Mouse (Mus musculus) lung, embryonic 16.5 days (tissue): ENCODE data around the gene Eef2kmt. TPM values are rescaled to one million over a fixed set of nuclear protein-coding genes. Genes with fewer than 3 reads are reported as not detected.
"Not testable (repeated sequence)": the region's sequence is repeated elsewhere in the genome, so short reads cannot be mapped to it uniquely, and the experiment has no call there.

ENCODE experiments used
- ATAC-seq: fragments of 200-750 bp; cut with Nextera tagmentation; 2 replicates; pipeline ENCODE4 v1.8.0; 2017; ENCODE audit warnings: low read depth, mild to moderate bottlenecking, moderate library complexity
- H3K27ac ChIP-seq: fragments of 300-500 bp; sonication (generic); 2 replicates; pipeline ENCODE4 v1.5.1; 2014; ENCODE audit warnings: mild to moderate bottlenecking, control low read depth, low read length
- H3K27me3 ChIP-seq: fragments of 300-500 bp; sonication (generic); 2 replicates; pipeline ENCODE4 v1.6.1; 2014; ENCODE audit warnings: low read depth, low read length, mixed read lengths; ENCODE audit not compliant: control insufficient read depth, insufficient read depth
- H3K36me3 ChIP-seq: fragments of 300-500 bp; sonication (generic); 2 replicates; pipeline ENCODE4 v1.6.1; 2014; ENCODE audit warnings: low read length; ENCODE audit not compliant: control insufficient read depth, insufficient read depth
- H3K4me1 ChIP-seq: fragments of 300-500 bp; sonication (generic); replicated peaks from 2 replicates; pipeline ENCODE4 v1.6.1; 2014; ENCODE audit warnings: low read length, mixed read lengths; ENCODE audit not compliant: control insufficient read depth, insufficient read depth
- H3K4me2 ChIP-seq: fragments of 300-500 bp; sonication (generic); 2 replicates; pipeline ENCODE4 v1.6.1; 2014; ENCODE audit warnings: low read depth, low read length, control low read depth
- H3K4me3 ChIP-seq: fragments of 300-500 bp; sonication (generic); 2 replicates; pipeline ENCODE4 v1.5.1; 2014; ENCODE audit warnings: mild to moderate bottlenecking, low read length, control low read depth
- H3K9ac ChIP-seq: fragments of 300-500 bp; sonication (generic); 2 replicates; pipeline ENCODE4 v1.6.1; 2014; ENCODE audit warnings: low read length, control low read depth
- H3K9me3 ChIP-seq: fragments of 300-500 bp; sonication (generic); 2 replicates; pipeline ENCODE4 v1.6.1; 2016; ENCODE audit warnings: low read length; ENCODE audit not compliant: control insufficient read depth
- WGBS: fragments of 180-500 bp; shearing (Covaris S2); extraction: QIAGEN DNeasy Blood & Tissue Kit; methylation state at CpG from one replicate; pipeline ENCODE4 v1.1.7; 2014; 5-methylcytosine and 5-hydroxymethylcytosine counted together
- polyA plus RNA-seq: library from polyadenylated mRNA; unstranded; fragments of >200 nt; fragmentation: Nextera tagmentation; extraction: Ambion mirVana; gene quantifications from 2 replicates; pipeline ENCODE4 v1.2.1, GENCODE M21; 2015

Gene Eef2kmt
- polyA plus RNA-seq, 1 experiment from 2014 or later = 24.8 TPM

DNA sequence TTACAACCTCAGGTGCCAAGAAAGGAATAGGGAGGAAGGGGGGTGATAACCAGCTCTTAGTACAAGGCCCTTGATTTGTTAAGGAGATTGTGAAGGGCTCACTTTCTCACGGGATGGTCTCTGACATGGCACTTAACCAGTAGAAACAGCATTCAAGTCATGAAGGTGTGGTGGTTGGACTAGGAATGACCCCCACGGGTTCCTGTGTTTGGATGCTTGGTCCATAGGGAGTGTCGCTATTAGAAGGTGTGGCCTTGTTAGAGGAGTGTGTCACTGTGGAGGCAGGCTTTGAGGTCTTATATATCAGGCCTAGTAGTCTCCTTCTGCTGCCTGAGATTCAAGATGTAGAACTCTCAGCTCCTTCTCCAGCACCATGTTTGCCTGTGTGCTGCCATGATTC is 27.7 kb downstream of the Eef2kmt start:
- ATAC-seq, H3K4me1 ChIP-seq: not testable (repeated sequence)
- WGBS = 77% methylated on average over 3 of the region's 3 CpGs

GRCm38 (mm10) chr16:5227501-5227900 is 28.3 kb downstream of the Eef2kmt start:
- not testable (repeated sequence) for H3K36me3 ChIP-seq, H3K4me1 ChIP-seq, H3K27ac ChIP-seq, H3K27me3 ChIP-seq, H3K4me2 ChIP-seq, ATAC-seq, H3K4me3 ChIP-seq, H3K9me3 ChIP-seq, H3K9ac ChIP-seq
- 68% methylated on average over 19 of the region's 19 CpGs for WGBS

More for the DNA sequence above, 27.7 kb downstream of the Eef2kmt start:
- H3K4me3 ChIP-seq, H3K27ac ChIP-seq, H3K4me2 ChIP-seq, H3K9me3 ChIP-seq, H3K36me3 ChIP-seq, H3K27me3 ChIP-seq, H3K9ac ChIP-seq: not testable (repeated sequence)

- WGBS = 2% methylated on average over 1 of the region's 1 CpGs
- H3K4me2 ChIP-seq, ATAC-seq, H3K36me3 ChIP-seq, H3K4me3 ChIP-seq, H3K27me3 ChIP-seq, H3K9ac ChIP-seq, H3K4me1 ChIP-seq, H3K9me3 ChIP-seq, H3K27ac ChIP-seq: not testable (repeated sequence)
These were observed 29.2 kb downstream of the Eef2kmt start for GRCm38 (mm10) chr16:5226534-5226933.

- H3K4me2 ChIP-seq = peak within 1 kb of the TSS; percentile 44
- WGBS = 47% methylated on average over 6 of the region's 6 CpGs
- H3K9ac ChIP-seq = 0 out of 2 replicates have a peak within 1 kb of the TSS, but pooled peaks have one; percentile 36
- ATAC-seq = peak; percentile 93
- no peaks in the 10 kb centered on the region for H3K36me3 ChIP-seq
- peak within 1 kb of the TSS; percentile 25 for H3K4me3 ChIP-seq
- H3K9me3 ChIP-seq = no peaks in the 10 kb centered on the region
- H3K27me3 ChIP-seq = no peaks in the 10 kb centered on the region
- 0 out of 2 replicates have a peak, but pooled peaks cover 4% of the 10 kb centered on the region for H3K4me1 ChIP-seq
- peak within 1 kb of the TSS; percentile 79 for H3K27ac ChIP-seq
These were observed 33.6 kb downstream of the Eef2kmt start, which contains the start of gene AU021092 for GRCm38 (mm10) chr16:5222140-5222539. Gene AU021092, minus strand, starts transcription at chr16:5222299.

DNA sequence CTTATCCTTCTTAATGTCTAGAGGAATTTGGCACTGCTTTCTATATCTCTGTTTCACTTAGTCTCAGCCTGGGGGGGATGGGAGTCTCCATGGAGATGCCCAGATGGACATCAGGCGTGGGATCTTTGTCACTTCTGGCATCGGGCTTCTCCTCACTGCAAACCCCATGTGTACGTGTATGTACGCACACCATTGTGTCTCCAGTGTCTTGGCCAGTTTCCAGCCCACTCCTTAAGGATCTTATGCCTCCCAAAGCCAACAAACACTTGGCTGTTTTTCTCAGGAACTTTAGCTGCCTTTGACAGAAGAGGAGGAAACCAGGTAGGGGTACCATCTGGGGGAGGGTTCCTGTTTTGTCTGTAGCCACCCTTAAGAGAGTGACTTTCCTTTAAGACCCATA is 34.4 kb downstream of the Eef2kmt start:
- 25% methylated on average over 4 of the region's 4 CpGs for WGBS
- Histone ChIP-seq H3K4me2 (peak overlapping the region; percentile 44), H3K27ac (peak overlapping the region; percentile 79), H3K9ac (no peak overlapping the region), H3K36me3 (no peaks in the 10 kb centered on the region), H3K4me1 (0 out of 2 replicates have a peak, but pooled peaks cover 4% of the 10 kb centered on the region), H3K9me3 (no peaks in the 10 kb centered on the region), H3K4me3 (peak overlapping the region; percentile 25), H3K27me3 (no peaks in the 10 kb centered on the region)
- ATAC-seq = peak; percentile 64

DNA sequence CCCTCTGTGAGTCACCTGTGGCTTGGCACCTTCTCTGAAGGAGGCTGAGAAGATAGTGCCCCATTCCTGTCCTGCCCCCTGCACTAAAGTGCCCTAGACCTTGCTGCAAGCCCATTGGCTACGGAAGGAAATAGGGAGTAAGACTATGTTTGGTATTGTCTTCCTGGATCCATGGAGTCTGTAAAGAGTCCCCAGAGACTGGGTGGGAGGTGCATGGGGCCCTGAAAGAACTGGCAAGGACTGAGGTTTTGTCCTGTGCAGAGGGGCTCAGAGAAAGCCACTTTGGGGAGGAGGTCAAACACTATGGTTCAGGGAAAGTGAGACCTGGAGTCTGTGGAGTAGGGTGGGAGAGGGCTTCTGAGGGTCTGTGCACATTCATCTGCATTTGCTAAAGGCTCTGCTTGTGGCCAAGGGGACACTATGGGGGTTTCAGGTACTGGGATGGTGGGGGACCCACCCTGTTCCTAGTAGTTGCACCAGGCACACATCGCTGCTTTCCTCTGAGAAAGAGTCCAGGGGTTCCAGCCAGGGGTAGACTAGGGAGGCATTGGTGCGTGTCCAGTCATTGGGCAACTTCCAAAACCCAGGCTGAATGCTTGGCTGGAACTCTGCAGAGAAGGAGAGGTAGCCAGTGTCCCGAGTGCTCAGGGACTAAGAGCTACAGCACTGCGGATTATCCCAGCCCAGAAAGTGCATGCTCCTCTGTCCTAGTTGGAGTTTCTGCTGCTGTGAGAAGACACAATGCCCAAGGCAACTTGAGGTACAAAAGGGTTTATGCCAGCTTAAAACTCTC is 38.2 kb downstream of the Eef2kmt start:
- Histone ChIP-seq H3K36me3 (no peaks in the 10 kb centered on the region), H3K9me3 (no peaks in the 10 kb centered on the region), H3K4me2 (no peak overlapping the region), H3K9ac (no peak overlapping the region), H3K27me3 (no peaks in the 10 kb centered on the region), H3K4me3 (no peak overlapping the region), H3K27ac (no peak overlapping the region), H3K4me1 (0 out of 2 replicates have a peak, but pooled peaks cover 4% of the 10 kb centered on the region)
- ATAC-seq = no peak
- 64% methylated on average over 5 of the region's 5 CpGs for WGBS

DNA sequence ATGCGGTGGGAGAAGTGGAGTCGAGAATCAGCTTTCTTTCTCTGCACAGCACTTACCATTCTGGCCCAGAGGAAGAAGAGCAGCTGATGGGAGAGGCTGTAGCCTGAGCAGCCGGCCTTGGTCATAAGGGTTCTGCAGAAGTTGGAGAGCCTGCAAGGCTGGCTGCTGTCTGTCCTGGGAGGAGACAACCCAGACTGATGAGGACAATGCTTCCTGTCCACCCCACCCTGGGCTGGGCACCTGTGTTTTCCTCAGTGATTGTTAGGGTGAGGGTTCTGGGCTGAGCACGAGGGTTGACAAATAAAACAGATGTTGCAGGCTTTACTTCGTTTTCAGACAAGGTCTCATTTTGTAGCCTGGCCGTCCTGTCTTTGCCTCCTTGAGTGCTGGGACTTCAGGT is 39.1 kb downstream of the Eef2kmt start:
- WGBS = 33% methylated on average over 6 of the region's 6 CpGs
- ATAC-seq = no peak

GRCm38 (mm10) chr16:5214126-5214525 is 41.7 kb downstream of the Eef2kmt start:
- Histone ChIP-seq H3K4me1 (no peaks in the 10 kb centered on the region), H3K36me3 (no peaks in the 10 kb centered on the region), H3K27ac (no peak overlapping the region), H3K27me3 (no peaks in the 10 kb centered on the region), H3K9me3 (no peaks in the 10 kb centered on the region), H3K9ac (no peak overlapping the region), H3K4me2 (no peak overlapping the region), H3K4me3 (no peak overlapping the region)
- 82% methylated on average over 2 of the region's 2 CpGs for WGBS
- ATAC-seq = no peak

More for the DNA sequence above, 39.1 kb downstream of the Eef2kmt start:
- H3K4me2 ChIP-seq = no peak overlapping the region
- H3K27ac ChIP-seq = no peak overlapping the region
- no peaks in the 10 kb centered on the region for H3K27me3 ChIP-seq
- H3K9ac ChIP-seq = no peak overlapping the region
- no peak overlapping the region for H3K4me3 ChIP-seq
- H3K9me3 ChIP-seq = no peaks in the 10 kb centered on the region
- 0 out of 2 replicates have a peak, but pooled peaks cover 1% of the 10 kb centered on the region for H3K4me1 ChIP-seq
- H3K36me3 ChIP-seq = no peaks in the 10 kb centered on the region

DNA sequence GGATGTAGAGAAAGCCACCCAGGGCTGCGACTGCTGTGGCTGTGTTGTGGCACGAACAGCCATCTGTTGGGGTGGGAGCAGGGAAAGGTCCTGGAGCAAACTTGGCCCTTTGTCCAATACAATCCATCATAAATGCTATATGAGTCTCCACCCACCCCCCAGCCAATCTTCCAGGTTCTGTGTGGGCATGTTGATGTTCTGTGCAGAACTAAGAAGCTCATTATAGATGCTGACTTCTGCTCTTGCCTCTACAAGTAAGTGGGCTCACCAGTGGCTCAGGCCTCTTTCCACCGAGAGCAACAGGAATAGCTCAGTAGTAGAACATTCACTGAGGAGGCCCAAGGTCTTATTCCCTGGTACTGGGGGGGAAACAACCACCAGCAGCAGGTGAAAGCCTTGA is 43.6 kb downstream of the Eef2kmt start:
- no peaks in the 10 kb centered on the region for H3K27me3 ChIP-seq
- no peak overlapping the region for H3K27ac ChIP-seq
- no peaks in the 10 kb centered on the region for H3K4me1 ChIP-seq
- 86% methylated on average over 3 of the region's 3 CpGs for WGBS
- no peaks in the 10 kb centered on the region for H3K9me3 ChIP-seq
- ATAC-seq = no peak
- H3K9ac ChIP-seq = no peak overlapping the region
- no peak overlapping the region for H3K4me2 ChIP-seq
- H3K36me3 ChIP-seq = no peaks in the 10 kb centered on the region
- no peak overlapping the region for H3K4me3 ChIP-seq
